Mouse (Mus musculus) embryonic facial prominence, embryonic 15.5 days (tissue): Measurements from ENCODE around the gene Hhatl. TPM values are rescaled to one million over a fixed set of nuclear protein-coding genes. Genes with fewer than 3 reads are reported as not detected.
A peak's percentile ranks its signal among the peaks of the same experiment; 100 is the strongest.

Experiments used
- ATAC-seq: fragments of 200-750 bp; cut with Nextera tagmentation; 2 replicates; pipeline ENCODE4 v1.8.0; 2017; ENCODE audit warnings: low read depth, moderate TSS enrichment; ENCODE audit not compliant: insufficient number of reproducible peaks, low FRiP score, low TSS enrichment
- H3K27ac ChIP-seq: fragments of 300-500 bp; sonication (generic); replicated peaks from 2 replicates; pipeline ENCODE4 v1.5.1; 2015; ENCODE audit warnings: mild to moderate bottlenecking, inconsistent platforms
- H3K27me3 ChIP-seq: fragments of 300-500 bp; sonication (generic); 2 replicates; pipeline ENCODE4 v1.6.1; 2015; ENCODE audit warnings: inconsistent platforms
- H3K36me3 ChIP-seq: fragments of 300-500 bp; sonication (generic); 2 replicates; pipeline ENCODE4 v1.6.1; 2015; ENCODE audit warnings: mild to moderate bottlenecking, inconsistent platforms
- H3K4me1 ChIP-seq: fragments of 300-500 bp; sonication (generic); 2 replicates; pipeline ENCODE4 v1.6.1; 2015; ENCODE audit warnings: inconsistent platforms
- H3K4me2 ChIP-seq: fragments of 300-500 bp; sonication (generic); replicated peaks from 2 replicates; pipeline ENCODE4 v1.6.1; 2015; ENCODE audit warnings: mild to moderate bottlenecking, inconsistent platforms
- H3K4me3 ChIP-seq: fragments of 300-500 bp; sonication (generic); replicated peaks from 2 replicates; pipeline ENCODE4 v1.5.1; 2015; ENCODE audit warnings: mild to moderate bottlenecking, inconsistent platforms
- H3K9ac ChIP-seq: fragments of 300-500 bp; sonication (generic); 2 replicates; pipeline ENCODE4 v1.6.1; 2015; ENCODE audit warnings: inconsistent platforms
- H3K9me3 ChIP-seq: fragments of 300-500 bp; sonication (generic); replicated peaks from 2 replicates; pipeline ENCODE4 v1.6.1; 2016; ENCODE audit warnings: inconsistent platforms
- WGBS: fragments of 180-500 bp; shearing (Covaris S2); methylation state at CpG from one replicate; pipeline ENCODE4 v1.1.7; 2015; 5-methylcytosine and 5-hydroxymethylcytosine counted together
- polyA plus RNA-seq: library from polyadenylated mRNA; unstranded; fragments of >200 nt; fragmentation: Nextera tagmentation; extraction: Ambion mirVana; gene quantifications from 2 replicates; pipeline ENCODE4 v1.2.1, GENCODE M21; 2015

Hhatl gene
- polyA plus RNA-seq, 1 experiment from 2014 or later = 1.2 TPM

DNA sequence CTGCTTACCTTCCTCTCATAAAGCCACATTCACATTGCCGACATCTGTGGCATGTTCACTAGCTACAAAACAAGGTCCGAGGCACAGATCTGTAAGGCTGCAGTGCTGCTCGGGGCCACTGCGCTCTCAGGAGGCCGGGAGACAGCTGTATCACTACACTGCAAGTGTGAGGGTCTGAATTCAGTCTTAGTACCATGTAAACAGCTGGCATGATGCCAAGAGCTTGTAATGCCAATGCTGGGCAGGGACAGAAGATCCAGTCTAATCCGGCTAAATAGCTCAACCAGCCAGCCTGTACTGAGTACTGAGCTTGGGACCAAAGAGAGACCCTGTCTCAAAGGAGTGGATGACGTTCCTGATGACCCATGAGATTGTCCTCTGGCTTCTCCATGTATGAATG lies 31.7 kb upstream of the Hhatl start:
- WGBS = 71% methylated on average over 7 of the region's 7 CpGs
- Histone ChIP-seq H3K9ac (no peak overlapping the region), H3K36me3 (no peaks in the 10 kb centered on the region), H3K9me3 (no peaks in the 10 kb centered on the region), H3K27me3 (no peaks in the 10 kb centered on the region), H3K4me2 (no peak overlapping the region), H3K4me1 (peaks cover 31% of the 10 kb centered on the region), H3K4me3 (no peak overlapping the region), H3K27ac (no peak overlapping the region)
- 0 out of 2 replicates have a peak, but pooled peaks have one; percentile 22 for ATAC-seq

DNA sequence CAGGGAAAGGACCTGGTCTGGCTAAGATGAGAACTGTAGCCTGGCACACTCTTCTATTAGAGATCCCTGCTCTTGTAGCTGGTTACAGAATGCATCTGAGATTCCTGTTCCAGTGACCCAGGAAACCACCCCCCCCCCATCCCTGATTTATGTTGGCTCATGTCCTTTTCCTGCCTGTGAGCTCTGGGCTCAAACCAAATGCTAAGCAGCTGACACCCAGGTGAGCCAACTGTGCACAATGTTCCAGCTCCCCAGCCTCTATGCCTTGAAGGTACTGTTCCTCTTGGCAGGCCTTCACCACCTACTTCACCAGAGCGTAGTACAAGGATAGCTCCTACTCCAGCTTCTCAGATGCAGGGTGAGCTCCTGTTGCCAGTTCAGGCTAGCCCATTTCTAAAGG lies 30.7 kb upstream of the Hhatl start:
- no peaks in the 10 kb centered on the region for H3K9me3 ChIP-seq
- no peak overlapping the region for H3K9ac ChIP-seq
- H3K4me3 ChIP-seq = no peak overlapping the region
- no peaks in the 10 kb centered on the region for H3K27me3 ChIP-seq
- no peaks in the 10 kb centered on the region for H3K36me3 ChIP-seq
- no peak overlapping the region for H3K4me2 ChIP-seq
- peaks cover 31% of the 10 kb centered on the region for H3K4me1 ChIP-seq
- ATAC-seq = no peak
- peak overlapping the region; percentile 1; the same call in 1 of the 2 replicates for H3K27ac ChIP-seq
- WGBS = 72% methylated on average over 1 of the region's 1 CpGs

DNA sequence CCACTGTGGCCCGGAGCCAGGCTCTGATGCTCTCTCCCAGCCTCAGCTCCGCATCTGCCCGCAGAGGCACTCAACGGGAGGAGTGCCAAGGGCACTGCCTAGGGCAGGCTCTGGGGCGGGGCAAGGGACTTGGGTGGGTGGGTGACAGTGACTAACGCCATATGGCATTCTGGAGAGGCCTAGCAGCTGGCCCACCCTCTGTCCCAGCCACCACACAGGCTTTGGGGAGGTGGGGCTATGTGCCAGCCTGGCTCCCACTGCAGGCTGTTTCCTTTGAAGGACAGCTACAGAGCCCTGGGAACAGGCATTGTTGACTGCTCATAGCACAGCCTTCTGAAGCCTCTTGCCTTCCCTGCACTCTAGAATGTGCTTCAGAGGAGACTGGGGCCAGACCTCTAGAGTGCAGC lies 30.3 kb upstream of the Hhatl start:
- 61% methylated on average over 6 of the region's 6 CpGs for WGBS
- Histone ChIP-seq H3K36me3 (no peaks in the 10 kb centered on the region), H3K27ac (peak overlapping the region; percentile 1), H3K9me3 (no peaks in the 10 kb centered on the region), H3K4me3 (no peak overlapping the region), H3K27me3 (no peaks in the 10 kb centered on the region), H3K9ac (no peak overlapping the region), H3K4me2 (no peak overlapping the region), H3K4me1 (peaks cover 31% of the 10 kb centered on the region)
- ATAC-seq = peak; percentile 72; the same call in 1 of the 2 replicates

DNA sequence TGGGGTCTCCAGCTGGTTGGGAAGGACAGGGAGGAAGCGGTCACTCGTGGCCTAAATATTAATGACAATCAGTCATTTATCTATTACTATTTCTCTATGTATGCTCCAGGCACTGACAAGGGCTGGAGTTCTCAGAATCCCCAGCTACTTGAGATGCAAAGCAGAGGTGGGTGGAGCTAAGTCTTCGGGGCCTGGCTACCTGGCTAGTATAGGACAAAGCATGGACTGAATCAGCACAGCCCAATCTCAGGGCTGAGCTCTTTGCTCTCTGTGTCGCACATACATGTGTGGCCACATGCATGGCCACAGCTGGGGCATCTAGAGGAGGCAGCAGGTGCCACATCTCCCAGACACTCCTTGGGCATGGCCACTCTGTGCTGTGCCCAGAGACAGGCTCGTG lies 28.5 kb upstream of the Hhatl start:
- Histone ChIP-seq H3K4me2 (no peak overlapping the region), H3K27ac (no peak overlapping the region), H3K4me3 (no peak overlapping the region), H3K9me3 (no peaks in the 10 kb centered on the region), H3K9ac (no peak overlapping the region), H3K27me3 (no peaks in the 10 kb centered on the region), H3K4me1 (peaks cover 31% of the 10 kb centered on the region), H3K36me3 (no peaks in the 10 kb centered on the region)
- ATAC-seq = no peak
- WGBS = 68% methylated on average over 5 of the region's 5 CpGs

DNA sequence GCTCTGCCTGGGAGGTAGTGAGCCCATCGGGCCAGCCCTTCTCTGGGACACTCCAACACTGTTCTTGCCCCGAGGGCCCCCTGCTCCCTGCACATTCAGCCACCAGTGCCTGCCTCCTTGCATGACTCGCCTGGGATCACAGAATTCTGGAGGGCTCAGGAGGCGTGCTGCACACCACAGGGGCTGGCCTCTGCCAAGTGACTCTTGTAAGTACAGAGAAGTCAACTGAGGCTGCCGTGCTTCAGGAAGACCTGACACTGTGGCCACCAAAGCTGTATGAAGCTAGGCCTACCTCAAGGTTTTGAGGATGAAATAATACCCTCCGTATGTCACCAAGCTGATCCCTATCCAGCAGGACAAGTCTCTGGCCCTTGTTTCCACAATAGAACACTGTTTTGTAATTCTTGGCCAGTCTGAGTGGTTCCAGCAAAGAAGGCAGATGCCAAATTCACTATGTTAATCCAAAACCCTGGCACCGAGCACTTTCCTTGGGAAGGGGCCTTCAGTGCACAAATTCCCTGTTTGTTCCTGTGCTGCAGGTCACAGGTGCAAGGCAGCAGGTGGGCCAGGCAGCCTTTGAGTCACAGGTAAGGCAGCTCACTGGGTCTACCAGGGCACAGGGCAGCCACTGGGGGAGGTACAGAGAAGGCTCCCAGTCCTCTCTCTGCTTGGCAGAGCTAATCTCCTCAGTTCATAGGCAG lies 27.6 kb upstream of the Hhatl start:
- Histone ChIP-seq H3K4me2 (0 out of 2 replicates have a peak overlapping the region, but pooled peaks have one; percentile 15), H3K4me3 (no peak overlapping the region), H3K36me3 (no peaks in the 10 kb centered on the region), H3K27me3 (no peaks in the 10 kb centered on the region), H3K9me3 (no peaks in the 10 kb centered on the region), H3K27ac (peak overlapping the region; percentile 85), H3K4me1 (peaks cover 31% of the 10 kb centered on the region), H3K9ac (no peak overlapping the region)
- WGBS = 39% methylated on average over 7 of the region's 7 CpGs
- ATAC-seq = no peak

DNA sequence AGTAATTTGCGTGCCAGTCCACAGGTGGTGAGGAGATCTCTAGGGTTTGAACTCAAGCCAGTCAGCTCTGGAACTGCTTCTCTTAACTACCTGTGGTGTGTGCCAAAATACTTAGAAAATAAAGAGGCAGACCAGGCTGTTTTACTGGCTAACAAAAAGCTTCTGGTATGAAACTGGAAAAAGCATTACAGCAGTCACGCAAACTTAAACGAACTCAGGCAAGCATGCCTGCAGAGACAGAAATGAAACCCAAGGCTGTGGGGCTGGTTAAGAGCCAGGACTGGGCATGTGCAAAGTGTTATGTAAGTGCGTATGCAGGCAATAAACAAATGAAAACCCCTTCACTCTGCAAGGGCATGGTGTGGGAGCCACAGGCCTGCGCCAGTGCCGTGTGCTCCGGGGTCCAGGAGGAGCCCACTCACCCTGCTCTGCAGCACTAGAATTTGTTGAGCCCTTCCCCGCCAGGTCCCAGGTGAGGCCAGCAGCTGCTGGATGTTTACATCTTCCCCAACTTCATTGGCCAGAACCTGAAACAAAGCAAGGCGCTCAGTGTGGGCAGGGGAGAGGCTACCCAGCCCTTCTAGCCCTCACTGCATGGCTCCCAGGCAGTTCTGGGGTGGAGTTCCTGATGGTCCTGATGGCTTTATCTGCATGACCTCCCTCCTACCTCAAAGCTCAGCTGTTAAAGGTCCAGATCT lies 26.9 kb upstream of the Hhatl start:
- no peaks in the 10 kb centered on the region for H3K36me3 ChIP-seq
- H3K27ac ChIP-seq = peak overlapping the region; percentile 85
- H3K9me3 ChIP-seq = no peaks in the 10 kb centered on the region
- ATAC-seq = peak; percentile 70
- 44% methylated on average over 9 of the region's 9 CpGs for whole genome bisulfite sequencing
- H3K4me2 ChIP-seq = 0 out of 2 replicates have a peak overlapping the region, but pooled peaks have one; percentile 15
- no peak overlapping the region for H3K9ac ChIP-seq
- H3K4me1 ChIP-seq = peaks cover 31% of the 10 kb centered on the region
- H3K27me3 ChIP-seq = no peaks in the 10 kb centered on the region
- H3K4me3 ChIP-seq = no peak overlapping the region

DNA sequence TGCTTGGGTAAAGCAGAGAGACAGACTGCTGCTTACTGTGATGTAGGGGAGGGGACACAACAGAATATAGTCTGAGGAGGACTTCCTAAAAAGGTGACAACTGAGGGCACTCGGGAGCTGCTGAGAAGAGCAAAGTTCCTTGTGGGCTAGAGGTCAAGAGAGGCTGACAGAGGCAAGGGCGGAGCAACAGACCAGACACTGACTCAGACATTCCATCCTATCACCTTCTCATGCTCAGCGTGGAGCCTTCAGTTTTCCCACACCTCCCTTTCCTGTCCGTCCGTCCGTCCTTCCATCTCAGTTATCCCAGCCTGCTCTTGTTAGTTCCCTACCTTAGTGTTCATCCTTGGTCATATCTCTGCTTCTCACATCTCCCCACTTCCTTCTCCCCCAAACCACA lies 22.9 kb upstream of the Hhatl start:
- Histone ChIP-seq H3K36me3 (no peaks in the 10 kb centered on the region), H3K9ac (no peak overlapping the region), H3K4me2 (no peak overlapping the region), H3K9me3 (no peaks in the 10 kb centered on the region), H3K4me3 (no peak overlapping the region), H3K27ac (no peak overlapping the region), H3K4me1 (peaks cover 14% of the 10 kb centered on the region), H3K27me3 (no peaks in the 10 kb centered on the region; the same call in 1 of the 2 replicates)
- no peak for ATAC-seq
- 64% methylated on average over 6 of the region's 6 CpGs for WGBS

DNA sequence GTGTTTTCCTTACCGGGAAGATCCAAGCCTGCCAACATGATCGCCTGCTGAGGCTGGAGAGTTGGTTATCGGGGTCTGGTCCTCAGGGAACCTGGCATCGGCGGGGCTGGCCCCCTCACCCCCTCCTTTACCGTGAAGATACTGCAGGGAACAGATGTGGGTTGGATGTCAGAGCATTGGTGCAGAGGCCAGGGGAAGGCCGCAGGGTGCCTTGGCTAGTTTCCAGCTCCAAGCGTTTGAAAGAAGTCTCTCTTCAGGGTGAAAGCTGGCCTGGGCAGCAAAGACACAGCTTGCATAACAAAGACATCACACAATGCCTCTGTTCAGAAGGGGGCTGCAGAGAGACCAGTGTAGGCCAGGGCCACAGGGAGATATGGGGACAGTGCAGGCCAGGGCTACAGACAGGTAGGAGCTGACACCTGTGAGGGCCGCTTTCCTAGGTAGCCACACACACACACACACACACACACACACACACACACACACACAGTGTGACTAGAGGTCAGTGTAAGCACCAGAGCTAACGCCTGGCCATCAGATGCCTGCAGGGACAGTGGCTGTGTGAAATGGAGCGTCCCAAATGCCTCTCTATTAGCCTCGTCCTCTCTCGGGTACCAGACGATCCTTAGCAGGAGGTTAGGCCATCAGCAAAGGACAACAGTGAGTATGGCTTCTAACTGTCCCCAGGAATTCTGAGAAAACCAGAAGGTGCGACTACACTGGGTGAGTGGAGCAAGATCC lies 17.9 kb upstream of the Hhatl start:
- Histone ChIP-seq H3K4me3 (no peak overlapping the region), H3K27ac (no peak overlapping the region), H3K9ac (no peak overlapping the region), H3K4me2 (no peak overlapping the region), H3K9me3 (no peaks in the 10 kb centered on the region), H3K36me3 (no peaks in the 10 kb centered on the region), H3K4me1 (peaks cover 8% of the 10 kb centered on the region), H3K27me3 (no peaks in the 10 kb centered on the region; the same call in 1 of the 2 replicates)
- 29% methylated on average over 15 of the region's 15 CpGs for WGBS
- no peak for ATAC-seq

DNA sequence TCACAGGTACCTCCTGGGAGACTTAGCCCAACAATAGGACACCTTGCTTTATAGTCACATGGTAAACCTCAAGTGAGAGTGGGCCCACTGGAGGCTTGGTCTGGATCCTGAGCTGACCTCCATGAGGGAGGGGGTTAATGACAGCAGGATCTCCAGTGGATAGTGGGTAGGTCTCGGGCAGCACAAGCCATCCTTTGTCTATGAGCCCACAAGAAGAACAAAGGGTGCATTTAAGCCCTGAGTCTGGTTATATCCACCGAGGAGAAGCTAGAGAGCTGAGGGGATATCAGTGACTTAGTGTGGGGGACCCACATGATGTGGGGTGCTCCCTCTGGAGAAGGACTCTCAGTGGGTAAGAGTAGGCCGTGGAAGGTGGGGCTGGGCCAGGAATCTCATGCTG lies 16.2 kb upstream of the Hhatl start:
- H3K4me3 ChIP-seq = no peak overlapping the region
- no peaks in the 10 kb centered on the region for H3K9me3 ChIP-seq
- peaks cover 8% of the 10 kb centered on the region for H3K4me1 ChIP-seq
- no peaks in the 10 kb centered on the region; the same call in 1 of the 2 replicates for H3K27me3 ChIP-seq
- no peaks in the 10 kb centered on the region for H3K36me3 ChIP-seq
- no peak for ATAC-seq
- H3K9ac ChIP-seq = no peak overlapping the region
- H3K27ac ChIP-seq = no peak overlapping the region
- no peak overlapping the region for H3K4me2 ChIP-seq
- WGBS = 54% methylated on average over 3 of the region's 3 CpGs

DNA sequence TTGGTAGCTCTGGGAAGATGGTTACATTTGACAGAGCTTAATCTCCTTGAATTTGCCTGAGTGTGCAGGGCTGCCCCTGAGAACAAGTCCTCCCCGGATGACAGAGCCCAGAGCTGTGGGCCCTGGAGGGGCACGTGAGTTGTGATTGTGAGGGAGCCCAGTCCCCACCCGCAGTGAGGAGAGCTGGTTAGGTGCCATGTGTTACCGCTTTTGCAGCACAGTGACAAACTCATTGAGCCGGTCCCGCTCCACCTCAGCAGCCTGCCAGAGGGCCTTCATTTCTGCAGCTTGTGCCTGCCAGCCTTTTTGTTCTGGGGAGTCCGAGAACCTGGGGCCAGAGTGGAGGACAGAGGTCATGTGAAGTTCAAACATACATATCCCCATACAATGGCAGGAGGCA lies 15.6 kb upstream of the Hhatl start:
- H3K9me3 ChIP-seq = no peaks in the 10 kb centered on the region
- no peak overlapping the region for H3K4me2 ChIP-seq
- WGBS = 44% methylated on average over 7 of the region's 7 CpGs
- H3K9ac ChIP-seq = no peak overlapping the region
- no peaks in the 10 kb centered on the region for H3K36me3 ChIP-seq
- no peak overlapping the region for H3K27ac ChIP-seq
- peaks cover 8% of the 10 kb centered on the region for H3K4me1 ChIP-seq
- no peaks in the 10 kb centered on the region; the same call in 1 of the 2 replicates for H3K27me3 ChIP-seq
- no peak for ATAC-seq
- H3K4me3 ChIP-seq = no peak overlapping the region

DNA sequence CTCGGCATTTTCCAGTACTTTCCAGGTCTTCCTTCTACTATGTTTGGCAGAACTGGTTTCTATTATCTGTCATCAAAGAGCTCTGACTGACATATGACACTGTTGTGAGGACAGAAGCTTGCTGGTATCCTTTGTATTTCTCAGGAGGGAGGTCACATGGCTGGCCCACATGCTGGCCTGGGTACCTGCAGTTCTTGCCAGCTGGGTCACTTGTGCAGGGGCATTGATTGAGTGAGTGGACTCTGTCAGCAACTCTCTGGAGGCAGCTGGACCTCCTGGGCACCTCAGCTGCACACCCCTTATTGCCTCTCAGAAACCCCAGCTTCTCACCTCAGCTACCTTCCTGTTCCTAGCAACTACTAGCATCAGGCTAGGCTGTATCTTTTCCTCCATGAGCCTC lies 15.2 kb upstream of the Hhatl start:
- 5% methylated on average over 1 of the region's 1 CpGs for WGBS
- no peak for ATAC-seq
- no peak overlapping the region for H3K9ac ChIP-seq
- no peak overlapping the region for H3K4me2 ChIP-seq
- no peaks in the 10 kb centered on the region for H3K9me3 ChIP-seq
- no peaks in the 10 kb centered on the region; the same call in 1 of the 2 replicates for H3K27me3 ChIP-seq
- H3K4me1 ChIP-seq = peaks cover 8% of the 10 kb centered on the region
- no peak overlapping the region for H3K27ac ChIP-seq
- no peaks in the 10 kb centered on the region for H3K36me3 ChIP-seq
- no peak overlapping the region for H3K4me3 ChIP-seq
